11 mouse cellular contexts compared by ENCODE assay signal in the genomic region with DNA sequence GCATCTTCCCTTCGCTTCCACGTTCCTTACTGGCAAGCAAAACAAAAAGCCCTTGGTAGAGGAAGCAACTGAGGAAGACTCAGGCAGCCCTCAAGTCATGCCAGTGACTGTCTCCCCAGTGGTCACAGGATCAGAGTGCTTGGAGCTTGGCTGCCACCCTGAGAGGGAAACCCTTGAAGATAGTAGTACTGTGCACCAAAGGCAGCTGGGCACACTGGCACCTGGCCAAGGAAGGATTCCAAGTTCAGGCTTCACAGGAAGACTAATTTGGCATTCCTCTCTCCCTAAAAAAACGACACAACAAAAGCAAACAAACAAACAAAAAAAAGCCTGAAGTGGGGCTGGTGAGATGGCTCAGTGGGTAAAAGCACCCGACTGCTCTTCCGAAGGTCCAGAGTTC. TPM values are rescaled to one million over a fixed set of nuclear protein-coding genes. Genes with fewer than 3 reads are reported as not detected.
DNase-seq lines count a peak whose midpoint lies in the region; ATAC-seq lines count a peak whose summit lies in the region.
"Had no signal": no experiment of that assay in that cellular context is flagged by ENCODE, and none has a peak within 500 bp of the region (broad histone marks: within the 10 kb centered on the region; RNA-seq: fewer than 3 reads in every experiment).

No protein-coding gene starts in this region.

- DNase-seq in heart, postnatal 4 days, result peak; percentile 58
- no peak for DNase-seq in heart, postnatal 25 days (ENCODE audit: low spot score)
- DNase-seq in lung, postnatal 14 days, result peak; percentile 57
- no peak for DNase-seq in lung, postnatal 25 days (ENCODE audit: low spot score)
- peak; percentile 70 to 76 for DNase-seq in adrenal gland, postnatal 36 days
- peak; percentile 55 to 79 for DNase-seq in cerebellum, postnatal 25 days
- DNase-seq: heart, adult 11 months had no signal

- no peak overlapping the region for H3K4me2 ChIP-seq in neural tube, embryonic 15.5 days
- H3K4me2 ChIP-seq: limb, embryonic 13.5 days; neural tube, embryonic 13.5 days had no signal

- no peaks in the 10 kb centered on the region for H3K27me3 ChIP-seq in neural tube, embryonic 15.5 days (replicated peaks)
- H3K27me3 ChIP-seq: limb, embryonic 13.5 days; neural tube, embryonic 13.5 days had no signal

- intact Hi-C loops in heart, postnatal 25 days (cut with DNase I), result no loop called here

- peaks cover 32% of the 10 kb centered on the region for H3K36me3 ChIP-seq in neural tube, embryonic 15.5 days

- 68% methylated on average over 5 of the region's 5 CpGs for WGBS in neural tube, embryonic 15.5 days

- no peaks in the 10 kb centered on the region for H3K9me3 ChIP-seq in neural tube, embryonic 15.5 days (replicated peaks)
- H3K9me3 ChIP-seq: neural tube, embryonic 13.5 days had no signal

- no peak overlapping the region for H3K9ac ChIP-seq in neural tube, embryonic 15.5 days (replicated peaks)
- H3K9ac ChIP-seq: limb, embryonic 13.5 days; neural tube, embryonic 13.5 days had no signal

- no peak for ATAC-seq in inflammation-experienced regulatory T-cells, adult 6 months
- ATAC-seq in neural tube, embryonic 15.5 days (ENCODE audit: low FRiP score), result no peak

- no peak overlapping the region; the same call in 1 of the 2 replicates for H3K27ac ChIP-seq in neural tube, embryonic 15.5 days (replicated peaks)
- H3K27ac ChIP-seq: limb, embryonic 13.5 days; neural tube, embryonic 13.5 days had no signal

- H3K4me3 ChIP-seq in neural tube, embryonic 15.5 days (replicated peaks), result no peak overlapping the region
- H3K4me3 ChIP-seq: limb, embryonic 13.5 days; neural tube, embryonic 13.5 days had no signal

- H3K4me1 ChIP-seq in neural tube, embryonic 15.5 days, result no peaks in the 10 kb centered on the region
- H3K4me1 ChIP-seq: limb, embryonic 13.5 days; neural tube, embryonic 13.5 days had no signal

RNA-seq across cellular contexts. Expression of gene Fscn1, which starts 28.4 kb away (rescaled TPM):
- 100 to 1,000 TPM; 145 to 173 TPM for total RNA-seq in heart, postnatal 4 days (2021)
- total RNA-seq in heart, postnatal 25 days (2021), result 10 to 100 TPM; 36.6 to 42.8 TPM
- 10 to 100 TPM; 33.6 to 42.0 TPM for total RNA-seq in adrenal gland, postnatal 36 days (2021)
- 1 to 10 TPM in 1 of 3 experiments, not detected in 2; 1.2 TPM for polyA plus RNA-seq in inflammation-experienced regulatory T-cells, adult 6 months (2017; shearing (Covaris generic))
- 385 and 432 TPM in 2 replicates for polyA plus RNA-seq in neural tube, embryonic 15.5 days (2015; fragmentation: Nextera tagmentation; extraction: Ambion mirVana)

Comparison
In these comparisons a context has a peak if more than half of its experiments do, and no peak if none do; other contexts are left out.
1. DNase-seq: peak in heart, postnatal 4 days (single experiment), lung, postnatal 14 days (single experiment), adrenal gland, postnatal 36 days (2 of 2) and cerebellum, postnatal 25 days (2 of 2); none in heart, postnatal 25 days (single experiment) and lung, postnatal 25 days (single experiment).